Mouse (Mus musculus): ENCODE measurements at regions not wholly inside any gene's neighbourhood (a gene's known extent, or its start where the extent isn't known, plus 50 kb on each side); places are given as distances from the start of the nearest gene placed in this dataset.
A peak's percentile ranks its signal among the peaks of the same experiment; 100 is the strongest.

DNA sequence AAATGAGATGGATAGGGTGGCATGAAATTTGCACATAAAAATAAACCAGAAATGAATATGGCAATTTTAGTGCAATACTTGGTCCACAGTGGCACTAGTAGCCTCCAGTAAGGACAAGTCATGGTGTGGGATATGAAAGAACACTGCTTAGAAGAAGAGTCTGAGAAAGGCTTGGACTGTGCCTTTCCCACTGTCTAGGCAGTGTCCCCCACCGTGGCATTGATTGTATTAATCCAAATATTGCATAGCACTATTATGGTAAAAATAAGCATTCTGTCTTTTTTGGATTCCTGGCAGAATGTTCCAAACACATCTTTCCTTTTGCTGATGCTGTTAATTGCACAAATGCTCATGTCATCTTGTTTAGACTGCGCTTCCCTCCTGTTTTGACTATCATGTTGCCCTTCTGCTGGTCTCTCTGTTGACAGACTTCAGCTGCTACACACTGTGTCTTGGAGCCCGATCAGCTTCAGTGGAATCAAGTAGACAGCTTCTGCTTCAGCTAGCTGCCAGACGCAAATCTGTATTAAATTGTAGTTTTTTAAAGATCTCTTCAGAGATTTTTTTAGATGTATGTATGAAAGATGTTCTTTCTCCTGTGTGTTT lies 186.2 kb upstream of the Robo2 start:
- peak; percentile 49 for DNase-seq

DNA sequence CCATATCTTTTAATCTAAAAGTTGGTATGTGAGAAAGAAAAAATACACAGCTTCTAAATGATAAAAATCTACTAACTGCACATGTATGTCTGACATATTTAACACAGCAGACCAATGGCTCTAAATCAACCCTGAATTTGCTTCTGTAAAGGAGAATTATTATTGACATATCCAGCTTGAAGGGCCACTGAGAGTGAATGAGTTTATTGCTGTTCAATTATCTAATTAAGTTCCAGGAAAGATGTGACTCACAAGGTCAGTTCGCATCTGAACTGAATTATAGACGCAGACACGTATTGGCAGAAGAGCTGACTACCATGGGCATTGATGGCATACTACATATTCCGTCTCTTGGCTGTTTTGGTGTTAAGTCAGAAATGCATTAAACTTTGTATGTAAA lies 180.3 kb upstream of the Robo2 start:
- DNase-seq = no peak

DNA sequence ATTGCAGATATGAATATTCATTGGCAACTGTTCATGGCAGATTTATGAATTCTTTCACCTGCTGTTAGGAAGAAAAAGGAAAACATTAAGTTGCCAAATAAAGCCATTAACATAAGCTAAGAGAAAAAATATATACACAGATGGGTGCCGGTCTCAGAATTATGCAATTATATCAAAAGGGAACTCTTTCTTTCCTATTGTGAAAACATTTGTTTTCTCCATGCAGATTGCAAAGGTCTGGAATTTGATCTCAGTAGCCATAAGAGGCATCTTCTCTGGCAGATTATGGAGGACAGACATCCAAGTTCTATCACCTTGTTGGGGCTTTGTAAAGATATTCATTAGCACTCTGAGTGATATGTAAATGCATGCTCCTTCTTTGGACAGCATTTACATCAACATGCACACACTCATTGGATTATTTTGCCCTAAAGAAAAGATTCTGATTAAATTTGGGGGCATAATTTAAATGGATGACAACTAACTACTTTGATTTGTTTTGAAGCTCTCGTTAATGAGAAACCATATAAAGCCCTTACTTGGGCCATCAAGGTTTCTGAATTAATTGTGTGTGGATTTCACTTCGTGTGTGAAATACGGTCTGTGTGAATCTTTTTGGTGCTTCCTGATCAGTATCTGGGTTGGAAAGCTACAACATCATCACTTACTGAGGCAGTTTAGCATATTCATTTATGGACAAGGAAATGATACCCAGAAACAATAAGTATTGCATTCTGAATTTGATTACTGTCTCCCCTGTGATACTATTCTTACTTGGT lies 171.2 kb upstream of the Robo2 start:
- DNase-seq = no peak

DNA sequence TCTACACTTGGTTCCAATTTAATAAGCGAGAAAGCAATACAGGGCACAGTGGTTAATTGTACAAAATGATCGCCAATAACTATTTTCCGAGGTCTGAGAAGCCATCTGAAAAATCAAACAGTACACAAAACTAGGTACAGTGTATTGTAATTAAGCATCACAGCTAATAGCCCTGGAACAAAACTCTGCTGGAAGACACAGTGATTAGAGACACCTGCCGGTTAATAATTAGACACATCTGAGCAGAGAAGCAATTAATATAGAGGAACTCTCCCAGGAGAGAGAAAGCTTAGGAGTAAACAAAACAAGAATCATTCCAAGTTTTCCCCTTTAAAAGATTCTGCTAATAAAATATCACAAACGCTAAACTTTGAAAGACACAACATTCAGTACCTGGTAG lies 136.7 kb upstream of the Robo2 start:
- DNase-seq = no peak

DNA sequence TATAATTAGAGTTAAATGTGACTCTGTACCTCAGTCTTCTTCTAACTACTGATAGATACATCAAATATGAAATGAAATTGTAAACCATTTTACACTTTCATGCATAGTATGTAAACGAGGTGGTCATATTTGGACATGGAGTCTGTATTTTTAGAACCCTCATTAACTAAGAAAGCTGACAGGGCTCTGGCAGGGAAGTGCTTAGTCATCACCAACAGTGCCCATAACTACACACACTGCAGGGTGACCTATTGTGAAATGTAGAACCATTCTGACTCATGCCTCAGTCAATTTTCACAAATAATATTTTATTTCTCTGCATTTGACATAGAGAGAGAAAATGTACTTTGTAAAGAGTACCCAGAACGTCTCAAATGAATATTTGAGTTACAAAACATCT lies 118.9 kb upstream of the Robo2 start:
- DNase-seq = no peak

DNA sequence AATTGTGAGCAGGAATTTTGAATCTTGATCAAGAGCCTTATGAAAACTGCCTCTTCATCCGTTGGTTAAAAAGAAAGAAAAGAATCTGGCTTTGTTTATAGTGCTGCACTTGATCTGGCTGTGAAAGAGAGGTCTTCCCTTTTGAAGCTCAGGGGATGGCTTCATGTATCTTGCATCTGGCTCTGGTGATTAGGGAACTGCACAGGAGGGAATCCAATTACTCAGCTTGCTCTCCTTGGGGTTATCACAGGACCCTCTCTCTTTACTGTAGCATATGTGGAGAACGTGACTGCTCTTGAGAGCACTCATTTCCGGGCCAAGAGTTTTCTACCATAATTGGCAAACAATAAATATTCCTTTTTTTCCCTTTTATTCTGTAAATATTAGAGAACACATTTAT lies 116.6 kb upstream of the Robo2 start:
- no peak for DNase-seq

DNA sequence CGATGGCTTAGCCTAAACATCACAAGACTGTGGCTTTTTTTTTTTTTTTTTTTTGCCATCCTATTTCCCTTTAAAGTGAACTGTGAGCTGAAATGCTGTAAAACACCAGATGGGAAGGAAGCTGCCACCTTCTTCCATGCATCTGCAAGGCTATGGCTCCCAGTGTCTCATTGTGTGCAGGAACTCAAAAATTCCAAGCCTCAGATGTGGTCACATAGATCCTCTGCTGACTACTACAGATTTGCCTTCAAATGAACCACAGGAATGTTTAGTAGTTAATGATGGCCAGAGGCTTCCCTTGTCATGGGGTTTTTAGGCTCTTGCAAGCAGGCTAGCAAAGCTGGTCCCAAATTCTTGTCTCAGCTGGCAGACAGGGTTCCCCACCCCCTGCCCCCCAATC lies 114.9 kb upstream of the Robo2 start:
- DNase-seq = peak; percentile 2

DNA sequence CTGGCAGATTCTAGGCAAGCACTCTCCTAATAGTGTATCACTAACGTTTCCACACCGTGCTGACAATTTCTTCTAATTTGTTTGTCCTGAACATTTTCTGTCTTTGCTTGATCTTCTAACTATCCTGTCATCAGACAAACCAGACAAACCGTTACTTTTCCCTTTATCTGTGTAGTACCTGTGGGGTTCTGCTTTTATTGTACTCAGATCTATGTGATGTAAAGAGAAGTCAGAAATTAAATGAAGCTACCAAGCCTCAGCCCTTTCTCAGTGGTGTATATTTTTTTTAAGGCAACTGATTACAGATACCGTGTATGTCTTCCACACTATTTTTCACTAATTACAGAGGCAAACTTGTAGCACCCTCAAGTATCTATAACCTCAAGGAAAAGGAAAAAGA lies 108.9 kb upstream of the Robo2 start:
- no peak for DNase-seq

DNA sequence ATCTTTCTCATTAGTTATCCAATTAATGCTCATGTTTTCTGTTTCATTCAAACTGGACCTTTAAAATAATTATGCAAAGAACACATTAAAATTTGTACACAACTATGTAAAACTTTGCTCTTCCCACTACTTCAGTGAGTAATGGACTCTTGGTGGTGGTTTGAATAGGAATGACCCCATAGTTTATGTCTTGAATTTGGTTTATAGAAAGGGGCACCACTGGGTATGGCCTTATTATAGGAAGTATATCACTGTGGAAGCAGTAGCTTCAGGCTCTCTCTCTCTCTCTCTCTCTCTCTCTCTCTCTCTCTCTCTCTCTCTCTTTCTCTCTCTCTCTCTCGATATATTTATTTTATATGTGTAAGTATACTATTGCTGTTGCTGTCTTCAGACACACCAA lies 106.3 kb upstream of the Robo2 start:
- no peak for DNase-seq

DNA sequence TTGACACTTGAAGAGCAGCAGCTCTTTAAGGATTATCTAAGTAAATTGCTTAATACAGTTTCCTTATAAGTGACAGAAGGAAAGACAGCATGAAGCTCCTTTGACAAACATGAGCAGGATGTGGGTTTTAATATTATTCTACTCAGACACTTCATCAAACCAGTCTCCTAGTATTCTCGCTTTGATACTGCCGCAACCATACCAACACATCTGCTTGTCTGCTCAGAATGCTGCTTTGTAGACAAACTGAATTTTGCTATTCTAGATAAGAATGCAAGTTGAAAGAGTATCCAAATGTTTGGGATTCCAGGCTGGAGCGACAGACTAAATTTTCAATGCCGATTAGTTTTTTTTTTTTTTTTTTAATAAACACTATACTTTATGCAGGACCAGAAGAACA lies 105.7 kb upstream of the Robo2 start:
- DNase-seq = peak; percentile 5

DNA sequence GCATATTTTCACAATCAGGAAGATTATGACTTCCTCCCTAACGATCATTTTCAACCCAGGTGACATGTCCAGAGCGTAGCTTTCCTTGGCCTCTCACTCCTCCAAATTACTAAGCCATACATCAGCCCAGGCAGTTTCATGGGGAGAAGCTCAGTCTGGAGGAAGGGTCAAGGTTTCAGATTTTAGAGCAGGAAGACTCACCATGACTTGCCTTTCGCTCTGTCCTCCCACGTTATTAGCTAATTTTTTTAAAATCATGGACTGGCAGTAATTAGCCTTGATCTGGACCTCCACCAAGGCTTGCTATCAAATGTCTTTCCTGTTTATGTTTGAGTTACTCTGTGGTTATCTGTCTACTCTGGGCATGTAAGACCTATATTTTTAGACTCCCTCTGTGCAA lies 102.9 kb upstream of the Robo2 start:
- DNase-seq = no peak

DNA sequence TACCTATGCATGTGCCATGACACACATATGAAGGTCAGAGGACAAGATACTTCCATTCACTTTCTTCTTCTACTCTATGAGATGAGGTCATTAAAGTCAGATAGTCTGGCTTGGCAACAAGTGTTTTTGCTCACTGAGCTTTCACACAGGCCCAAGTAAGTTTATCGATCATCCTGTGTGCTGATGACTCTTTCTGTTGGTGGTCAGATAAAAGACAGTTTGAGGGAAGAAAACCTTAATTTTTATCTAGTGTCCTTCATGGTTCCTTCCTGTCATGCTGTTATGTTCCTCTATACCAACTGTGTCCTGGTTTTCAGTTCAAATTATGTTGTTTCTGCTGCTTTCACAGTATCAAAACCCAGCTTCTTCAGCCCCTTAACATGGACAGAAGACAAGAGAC lies 98.8 kb upstream of the Robo2 start:
- no peak for DNase-seq

DNA sequence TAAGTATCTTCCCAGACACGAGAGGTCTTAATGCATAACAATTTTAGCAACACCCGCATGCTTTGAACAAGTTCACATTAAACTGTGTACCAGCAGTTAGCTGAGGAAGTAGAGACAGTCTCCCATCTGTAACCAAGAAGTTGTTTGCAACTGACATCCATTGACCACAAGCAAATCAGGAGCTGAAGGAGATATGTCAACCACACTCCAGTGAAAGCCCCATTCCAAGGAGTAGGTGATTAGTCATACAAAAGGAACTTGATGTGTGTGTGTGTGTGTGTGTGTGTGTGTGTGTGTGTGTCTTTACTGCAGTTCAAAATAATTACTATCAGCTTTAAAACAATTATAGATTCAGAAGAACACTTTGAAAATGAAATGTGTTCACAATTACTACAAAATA lies 97.9 kb upstream of the Robo2 start:
- DNase-seq = no peak

DNA sequence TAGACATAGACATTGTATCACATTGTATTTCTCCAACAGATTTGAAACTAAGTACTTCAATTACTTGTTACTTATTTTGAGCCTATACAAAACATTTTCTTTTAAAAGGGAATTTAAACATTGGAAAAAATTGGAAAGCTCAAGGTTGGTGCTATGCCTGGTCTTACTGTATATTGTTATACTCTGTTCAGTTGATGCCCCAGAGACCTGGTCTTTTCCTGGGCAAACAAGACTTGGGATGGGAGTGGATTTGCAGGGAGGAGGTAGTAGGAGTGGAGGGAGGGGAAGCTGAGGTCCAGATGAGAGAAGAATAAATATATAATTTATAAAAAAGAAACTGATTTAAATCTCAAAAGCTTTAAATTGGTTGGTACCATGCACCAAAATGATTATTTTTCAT lies 95.1 kb upstream of the Robo2 start:
- no peak for DNase-seq

DNA sequence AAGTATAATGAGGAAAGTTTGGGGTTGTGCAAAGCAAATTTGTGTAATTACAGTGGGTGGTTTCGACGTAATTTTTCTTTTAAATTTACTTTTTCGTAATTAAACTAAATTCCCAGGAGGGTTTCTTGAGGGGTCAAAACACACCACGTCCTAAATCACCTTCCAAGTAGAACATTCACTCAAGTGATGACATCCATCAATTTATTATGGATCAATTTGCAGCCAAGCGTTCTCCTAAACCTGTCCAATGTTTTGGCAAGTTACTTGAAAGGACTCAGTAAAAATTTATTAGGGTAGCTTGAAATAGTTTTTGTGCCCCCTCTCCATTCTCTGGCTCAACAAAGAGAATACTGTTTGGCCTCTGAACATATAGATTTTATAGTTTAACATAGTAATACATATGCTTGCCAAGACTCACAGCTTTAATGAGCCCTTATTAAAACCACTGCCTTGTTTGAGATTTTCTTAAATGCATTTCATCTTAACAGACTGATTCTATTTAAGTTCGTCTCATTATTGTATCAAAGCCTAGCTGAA lies 94.6 kb upstream of the Robo2 start:
- no peak for DNase-seq

DNA sequence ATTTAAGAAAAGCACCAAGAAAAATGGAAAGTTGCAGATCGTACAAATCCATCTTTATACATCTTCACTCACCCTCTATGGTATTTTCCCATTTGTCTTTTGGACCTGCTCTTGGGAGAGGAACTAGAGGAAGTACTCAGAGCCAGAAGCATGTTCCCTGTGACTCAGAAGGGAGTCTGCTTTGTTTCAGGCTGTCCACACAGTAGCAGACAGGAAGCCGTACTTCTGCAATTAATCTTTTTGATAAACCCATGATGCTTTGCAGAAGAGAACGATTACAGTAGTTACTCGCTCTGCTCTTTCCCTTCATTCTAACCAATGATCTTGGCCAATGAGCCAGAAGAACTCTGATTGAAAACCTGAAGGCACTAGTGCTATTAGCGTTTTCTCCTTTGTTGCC lies 92.8 kb upstream of the Robo2 start:
- DNase-seq = no peak

DNA sequence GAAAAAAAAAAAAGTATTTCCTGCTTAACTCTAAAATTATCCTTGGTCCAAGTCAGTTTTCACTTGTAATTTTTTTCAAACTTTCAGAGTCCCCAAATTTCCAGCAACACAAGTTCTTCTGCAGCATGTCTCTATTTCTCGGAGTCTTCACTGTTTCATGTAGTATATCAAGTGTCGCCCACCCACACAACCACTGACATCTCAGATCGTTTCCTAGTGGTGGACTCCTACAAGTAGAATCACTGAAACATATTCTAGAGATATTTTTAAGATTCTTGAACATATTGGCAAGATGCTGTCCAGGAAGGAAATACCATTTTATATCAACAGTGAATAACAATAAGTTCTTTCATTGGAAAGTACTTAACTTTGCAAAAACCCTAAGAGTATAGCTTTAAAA lies 89.1 kb upstream of the Robo2 start:
- no peak for DNase-seq

DNA sequence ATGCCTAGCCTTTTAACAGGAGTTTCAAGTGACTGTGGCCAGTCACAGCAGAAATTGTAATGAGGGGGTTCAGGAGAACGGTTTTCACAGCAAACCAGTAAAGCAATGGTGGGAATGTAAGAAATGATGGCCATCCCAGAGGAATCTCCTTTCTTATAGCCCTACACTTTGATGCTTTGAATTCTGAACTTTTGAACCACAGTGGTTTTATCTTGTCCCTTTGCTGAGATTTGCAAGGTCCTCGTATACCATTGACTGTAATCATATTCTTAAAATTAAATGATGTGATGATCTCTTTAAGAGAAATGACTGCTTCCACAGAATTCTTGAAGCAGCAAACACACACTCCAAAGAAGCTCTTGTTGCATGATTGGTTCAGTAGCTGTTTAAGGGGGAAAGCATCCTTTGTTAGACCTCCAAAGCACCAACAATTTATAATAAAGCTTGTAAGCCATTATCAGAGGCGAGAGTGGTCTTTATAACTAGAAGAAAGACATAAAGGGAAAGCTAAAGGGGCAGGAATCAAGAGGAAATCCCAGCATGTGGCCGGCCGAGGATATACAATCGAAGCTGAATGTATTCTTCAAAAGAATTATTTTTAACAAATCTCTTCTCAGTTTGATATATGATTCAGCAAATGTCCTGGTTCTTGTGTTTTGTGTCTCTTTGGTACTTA lies 56.3 kb upstream of the Robo2 start:
- no peak for DNase-seq

DNA sequence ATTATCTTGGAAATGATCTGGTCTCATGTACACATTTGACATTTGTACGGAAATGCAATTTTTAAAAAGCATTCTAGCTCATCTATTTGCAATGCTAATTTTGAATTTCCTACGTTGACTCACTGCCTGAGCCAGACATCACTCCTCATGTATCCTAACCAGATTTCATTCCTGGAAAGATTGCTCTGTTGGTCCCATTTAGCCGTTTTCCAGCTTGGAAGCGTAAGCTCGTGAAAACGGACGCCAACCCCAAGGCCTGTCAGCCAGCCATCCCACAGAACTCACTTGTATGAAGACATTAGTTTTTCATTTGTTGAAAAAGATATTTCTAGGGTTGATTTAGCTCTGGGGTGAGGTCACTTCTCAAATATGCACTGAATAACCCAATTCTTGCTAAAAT lies 55.5 kb upstream of the Robo2 start:
- DNase-seq = peak; percentile 2

DNA sequence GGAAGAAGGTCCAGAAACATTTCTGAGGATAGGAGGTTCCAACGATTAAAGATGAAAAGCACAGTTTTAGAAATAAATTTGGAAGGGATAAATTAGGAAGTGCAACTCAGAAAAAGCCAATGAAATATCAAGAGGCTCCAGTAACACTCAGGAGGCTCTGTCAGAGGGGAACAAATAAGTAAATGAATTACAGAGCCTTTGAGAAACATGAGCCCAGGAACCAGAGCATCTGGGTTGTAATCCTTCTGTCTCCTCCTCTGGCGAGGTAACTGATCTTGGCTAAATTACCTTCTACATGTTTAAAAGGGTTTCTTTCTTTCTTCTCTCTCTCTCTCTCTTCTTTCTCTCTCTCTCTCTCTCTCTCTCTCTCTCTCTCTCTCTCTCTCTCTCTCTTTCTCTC lies 53.2 kb upstream of the Robo2 start:
- no peak for DNase-seq

DNA sequence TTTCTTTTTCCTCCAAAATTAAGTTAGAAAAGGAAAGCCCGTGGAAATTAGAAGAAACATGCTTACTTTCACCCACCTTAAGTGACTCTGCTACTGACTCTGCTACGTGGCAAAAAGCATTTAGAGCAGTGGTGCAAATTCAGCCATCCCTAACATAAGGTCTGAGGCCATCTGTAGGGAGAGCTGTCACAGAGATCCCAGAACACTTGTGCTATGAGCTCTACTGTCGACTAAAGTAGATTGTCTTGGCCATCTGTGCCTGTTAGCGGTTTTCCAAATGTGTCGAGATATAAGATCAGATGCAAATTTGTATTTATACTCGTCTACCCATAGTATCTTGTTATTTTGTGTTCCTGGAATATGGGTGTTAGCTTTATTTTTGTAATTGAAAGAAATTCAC lies 52.7 kb upstream of the Robo2 start:
- DNase-seq = no peak

DNA sequence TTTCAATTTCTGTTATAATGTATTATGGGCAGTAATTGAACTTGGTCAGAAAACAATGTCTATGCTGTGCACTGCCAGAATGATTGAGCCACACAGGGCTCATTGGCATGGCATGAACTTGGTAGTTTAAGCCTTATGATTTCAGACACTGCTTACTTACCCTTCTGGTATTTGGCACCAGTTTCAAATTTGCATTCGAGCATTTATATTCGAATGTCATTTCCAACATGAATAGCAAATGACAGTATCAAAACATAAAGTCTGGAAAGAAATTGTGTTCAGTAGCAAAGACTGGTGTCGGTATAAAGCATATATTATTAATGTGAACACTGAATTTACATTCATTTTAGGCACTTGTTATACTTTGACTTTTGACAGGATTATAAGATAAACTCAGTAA lies 50.8 kb upstream of the Robo2 start:
- DNase-seq = no peak

Measured in lung, postnatal 10 days (tissue).